Mouse (Mus musculus) heart, postnatal 36 days (tissue): ENCODE data around the gene Coq2. TPM values are rescaled to one million over a fixed set of nuclear protein-coding genes. Genes with fewer than 3 reads are reported as not detected.

Experiments used
- DNase-seq, 2 experiments: peaks; one replicate each; pipeline ENCODE4 v3.0.0; 2021 to 2022
- intact Hi-C: fragments of 180-260 bp; cut with DNase I; formaldehyde crosslinking; loops from one replicate; pipeline ENCODE4 v1.15.1; 2025
- total RNA-seq, 2 experiments: library from RNA; stranded (reverse); gene quantifications; 2 replicates each; pipeline ENCODE4 v1.2.3; 2021

The Coq2 gene
- total RNA-seq, 2 experiments from 2014 or later: 97.4 to 98.2 TPM

GRCm38 (mm10) chr5:100624743-100625360, 50.1 kb downstream of the Coq2 start:
- intact Hi-C loops: no loop called here
- DNase-seq: no peak

GRCm38 (mm10) chr5:100622509-100623163, 52.3 kb downstream of the Coq2 start:
- intact Hi-C loops: no loop called here
- DNase-seq: no peak

GRCm38 (mm10) chr5:100621876-100622508, 52.9 kb downstream of the Coq2 start:
- intact Hi-C loops: no loop called here
- no peak for DNase-seq

- intact Hi-C loops: no loop called here
- DNase-seq: no peak
Measured at GRCm38 (mm10) chr5:100620952-100621351, 54.0 kb downstream of the Coq2 start.

- intact Hi-C loops: no loop called here
Measured at GRCm38 (mm10) chr5:100619586-100620275, 55.2 kb downstream of the Coq2 start.

GRCm38 (mm10) chr5:100613896-100614768, 60.8 kb downstream of the Coq2 start:
- DNase-seq: no peak
- intact Hi-C loops: no loop called here

More at GRCm38 (mm10) chr5:100619586-100620275, 55.2 kb downstream of the Coq2 start:
- no peak for DNase-seq

GRCm38 (mm10) chr5:100607868-100608267, 67.1 kb downstream of the Coq2 start:
- intact Hi-C loops: no loop called here
- DNase-seq: no peak

GRCm38 (mm10) chr5:100607090-100607762, 67.7 kb downstream of the Coq2 start:
- intact Hi-C loops: no loop called here
- DNase-seq: no peak

- DNase-seq: peak; percentile 67 to 74
- intact Hi-C loops: no loop called here
Measured at GRCm38 (mm10) chr5:100605828-100606229, 69.1 kb downstream of the Coq2 start.

Other genes with a start within 250 kb of the Coq2 start
- 1 to 10 TPM; 8.3 to 8.6 TPM for gene Lin54, start 174.5 kb downstream of the Coq2 start, total RNA-seq
- gene Cops4, start 156.8 kb downstream of the Coq2 start, total RNA-seq: 10 to 100 TPM; 85.7 to 85.8 TPM
- gene Plac8, start 102.9 kb downstream of the Coq2 start, total RNA-seq: 1 to 10 TPM in 1 of 2 experiments, under 1 TPM in 1; 0.79 to 1.1 TPM
- gene Hpse, start 44.6 kb upstream of the Coq2 start, total RNA-seq: 1 to 10 TPM in 1 of 2 experiments, under 1 TPM in 1; 0.97 to 1.3 TPM
- 1 to 10 TPM; 2.1 to 3.6 TPM for gene Helq, start 123.5 kb upstream of the Coq2 start, total RNA-seq
- 10 to 100 TPM; 81.3 to 84.8 TPM for gene Mrps18c, start 123.5 kb upstream of the Coq2 start, total RNA-seq
- 10 to 100 TPM; 11.0 to 13.2 TPM for gene Abraxas1, start 145.8 kb upstream of the Coq2 start, total RNA-seq
- gene Gpat3, start 170.6 kb upstream of the Coq2 start, total RNA-seq: 10 to 100 TPM; 21.6 to 27.8 TPM